18 mouse cellular contexts compared by ENCODE assay signal in genomic region chr17:84509176-84509575, GRCm38 (mm10). TPM values are rescaled to one million over a fixed set of nuclear protein-coding genes. Genes with fewer than 3 reads are reported as not detected.
DNase-seq lines count a peak whose midpoint lies in the region; ATAC-seq and TF ChIP-seq lines count a peak whose summit lies in the region.
"Had no signal": no experiment of that assay in that cellular context is flagged by ENCODE, and none has a peak within 500 bp of the region (broad histone marks: within the 10 kb centered on the region; RNA-seq: fewer than 3 reads in every experiment).

No protein-coding gene starts in this region.

- intact Hi-C loops in gastrocnemius, adult 2 months (cut with DNase I) = no loop called here

- H3K9me3 ChIP-seq in hindbrain, embryonic 12.5 days (replicated peaks) = no peaks in the 10 kb centered on the region
- no peaks in the 10 kb centered on the region for H3K9me3 ChIP-seq in hindbrain, embryonic 13.5 days
- H3K9me3 ChIP-seq in midbrain, embryonic 12.5 days = no peaks in the 10 kb centered on the region
- no peaks in the 10 kb centered on the region for H3K9me3 ChIP-seq in midbrain, embryonic 16.5 days (replicated peaks; ENCODE audit: control insufficient read depth, low read length, poor library complexity, severe bottlenecking)
- H3K9me3 ChIP-seq: forebrain, embryonic 13.5 days; limb, embryonic 13.5 days; megakaryocyte, embryonic 14.5 days had no signal

- no peak for TF ChIP-seq CTCF in gastrocnemius, adult 2 months (IDR thresholded peaks at IDR 0.05)

- no peak overlapping the region for H3K4me2 ChIP-seq in hindbrain, embryonic 12.5 days (replicated peaks)
- H3K4me2 ChIP-seq in hindbrain, embryonic 13.5 days = no peak overlapping the region
- H3K4me2 ChIP-seq in midbrain, embryonic 12.5 days (replicated peaks) = no peak overlapping the region
- H3K4me2 ChIP-seq in midbrain, embryonic 16.5 days (ENCODE audit: low read length) = no peak overlapping the region
- H3K4me2 ChIP-seq: forebrain, embryonic 13.5 days; limb, embryonic 13.5 days had no signal

- no peak overlapping the region for H3K9ac ChIP-seq in hindbrain, embryonic 12.5 days
- H3K9ac ChIP-seq in hindbrain, embryonic 13.5 days = no peak overlapping the region
- no peak overlapping the region for H3K9ac ChIP-seq in midbrain, embryonic 12.5 days (replicated peaks)
- H3K9ac ChIP-seq in midbrain, embryonic 16.5 days (ENCODE audit: low read depth, low read length) = no peak overlapping the region
- H3K9ac ChIP-seq: forebrain, embryonic 13.5 days; limb, embryonic 13.5 days; liver, embryonic 14.5 days had no signal

- peaks cover 25% of the 10 kb centered on the region for H3K4me1 ChIP-seq in hindbrain, embryonic 12.5 days
- H3K4me1 ChIP-seq in hindbrain, embryonic 13.5 days (replicated peaks) = peaks cover 29% of the 10 kb centered on the region
- H3K4me1 ChIP-seq in midbrain, embryonic 12.5 days = peaks cover 23% of the 10 kb centered on the region
- H3K4me1 ChIP-seq in midbrain, embryonic 16.5 days (ENCODE audit: control insufficient read depth, insufficient read depth, low read length) = peaks cover 10% of the 10 kb centered on the region

- no peak overlapping the region for H3K27ac ChIP-seq in gastrocnemius, adult 2 months
- 0 out of 2 replicates have a peak overlapping the region, but pooled peaks have one; percentile 23 for H3K27ac ChIP-seq in hindbrain, embryonic 12.5 days
- H3K27ac ChIP-seq in hindbrain, embryonic 13.5 days = no peak overlapping the region
- H3K27ac ChIP-seq in midbrain, embryonic 12.5 days (replicated peaks) = 0 out of 2 replicates have a peak overlapping the region, but pooled peaks have one; percentile 30
- H3K27ac ChIP-seq in midbrain, embryonic 16.5 days (ENCODE audit: low read length) = no peak overlapping the region
- H3K27ac ChIP-seq: forebrain, embryonic 13.5 days; left cerebral cortex, adult 2 months; liver, embryonic 14.5 days had no signal

- no peak overlapping the region for H3K4me3 ChIP-seq in gastrocnemius, adult 2 months
- H3K4me3 ChIP-seq in hindbrain, embryonic 12.5 days = no peak overlapping the region
- H3K4me3 ChIP-seq in hindbrain, embryonic 13.5 days = no peak overlapping the region
- no peak overlapping the region for H3K4me3 ChIP-seq in midbrain, embryonic 12.5 days
- H3K4me3 ChIP-seq in midbrain, embryonic 16.5 days (ENCODE audit: low read depth, low read length) = no peak overlapping the region
- H3K4me3 ChIP-seq: forebrain, embryonic 13.5 days; left cerebral cortex, adult 2 months; limb, embryonic 13.5 days; megakaryocyte, embryonic 14.5 days had no signal

- peak; percentile 21 for DNase-seq in gastrocnemius, adult 2 months
- no peak for DNase-seq in gastrocnemius, adult 8-10 months (ENCODE audit: low spot score in 2 of 2)
- DNase-seq: adrenal gland, postnatal 36 days; B cell, adult 2 months; cerebellum, adult 9-11 months; kidney, adult 9 months; lung, postnatal 10 days; thymus, postnatal 4 days had no signal

- 72% methylated on average over 4 of the region's 4 CpGs for WGBS in hindbrain, embryonic 12.5 days
- WGBS in hindbrain, embryonic 13.5 days = 41% methylated on average over 4 of the region's 4 CpGs
- 77% methylated on average over 4 of the region's 4 CpGs for WGBS in midbrain, embryonic 12.5 days
- 55% methylated on average over 4 of the region's 4 CpGs for WGBS in midbrain, embryonic 16.5 days

- H3K36me3 ChIP-seq in hindbrain, embryonic 12.5 days = no peaks in the 10 kb centered on the region
- H3K36me3 ChIP-seq in hindbrain, embryonic 13.5 days = no peaks in the 10 kb centered on the region
- no peaks in the 10 kb centered on the region for H3K36me3 ChIP-seq in midbrain, embryonic 12.5 days
- no peaks in the 10 kb centered on the region for H3K36me3 ChIP-seq in midbrain, embryonic 16.5 days (ENCODE audit: control insufficient read depth, insufficient read depth, low read length)
- H3K36me3 ChIP-seq: limb, embryonic 13.5 days had no signal

- ATAC-seq in hindbrain, embryonic 12.5 days (ENCODE audit: low FRiP score) = no peak
- no peak for ATAC-seq in hindbrain, embryonic 13.5 days (ENCODE audit: low FRiP score)
- ATAC-seq in midbrain, embryonic 12.5 days (ENCODE audit: low FRiP score, low read depth) = peak; percentile 23
- ATAC-seq in midbrain, embryonic 16.5 days = no peak
- 0 out of 2 replicates have a peak, but pooled peaks have one; percentile 18 for ATAC-seq in megakaryocyte progenitor cell, adult 5-6 weeks (replicated peaks; ENCODE audit: poor library complexity)
- ATAC-seq: forebrain, embryonic 13.5 days had no signal

- H3K27me3 ChIP-seq in hindbrain, embryonic 12.5 days = peaks cover 7% of the 10 kb centered on the region; the same call in 1 of the 2 replicates
- peaks cover 9% of the 10 kb centered on the region for H3K27me3 ChIP-seq in hindbrain, embryonic 13.5 days
- H3K27me3 ChIP-seq in midbrain, embryonic 12.5 days = peaks cover 20% of the 10 kb centered on the region
- no peaks in the 10 kb centered on the region for H3K27me3 ChIP-seq in midbrain, embryonic 16.5 days (ENCODE audit: control insufficient read depth, insufficient read depth, low read depth, low read length)
- H3K27me3 ChIP-seq: limb, embryonic 13.5 days had no signal

RNA-seq across cellular contexts. Expression of gene Plekhh2, which starts 2.5 kb away (rescaled TPM):
- total RNA-seq in gastrocnemius, adult 2 months (2021) = 1 to 10 TPM in 1 of 2 experiments, under 1 TPM in 1; 0.77 to 1.7 TPM
- 1 to 10 TPM in 1 of 4 experiments, under 1 TPM in 3; 0.73 to 1.3 (median 0.96) TPM for total RNA-seq in gastrocnemius, adult 8-10 months (2022)
- 3.8 and 4.7 TPM in 2 replicates for polyA plus RNA-seq in hindbrain, embryonic 12.5 days (2016; fragmentation: Nextera tagmentation; extraction: Ambion mirVana)
- polyA plus RNA-seq in hindbrain, embryonic 13.5 days (2015; fragmentation: Nextera tagmentation; extraction: Ambion mirVana) = 1.9 and 2.1 TPM in 2 replicates
- 2.8 and 3.2 TPM in 2 replicates for polyA plus RNA-seq in midbrain, embryonic 12.5 days (2016; fragmentation: Nextera tagmentation; extraction: Ambion mirVana)
- 1.9 and 2.3 TPM in 2 replicates for polyA plus RNA-seq in midbrain, embryonic 16.5 days (2015; fragmentation: Nextera tagmentation; extraction: Ambion mirVana)
- total RNA-seq in megakaryocyte progenitor cell, adult 5-6 weeks (2015) = 0.44 and 0.81 TPM in 2 replicates
- 0.25 and 0.27 TPM in 2 replicates for total RNA-seq in megakaryocyte progenitor cell, adult 5-6 weeks (2017)

RNA-seq across cellular contexts. Expression of gene Thada, which starts 43.2 kb away (rescaled TPM):
- 1 to 10 TPM; 5.6 to 6.8 TPM for total RNA-seq in gastrocnemius, adult 2 months (2021)
- 1 to 10 TPM; 4.4 to 6.3 (median 5.6) TPM for total RNA-seq in gastrocnemius, adult 8-10 months (2022)
- 9.9 TPM in 2 replicates for polyA plus RNA-seq in hindbrain, embryonic 12.5 days (2016; fragmentation: Nextera tagmentation; extraction: Ambion mirVana)
- polyA plus RNA-seq in hindbrain, embryonic 13.5 days (2015; fragmentation: Nextera tagmentation; extraction: Ambion mirVana) = 6.1 and 8.5 TPM in 2 replicates
- polyA plus RNA-seq in midbrain, embryonic 12.5 days (2016; fragmentation: Nextera tagmentation; extraction: Ambion mirVana) = 11.5 and 11.8 TPM in 2 replicates
- 6.5 and 7.3 TPM in 2 replicates for polyA plus RNA-seq in midbrain, embryonic 16.5 days (2015; fragmentation: Nextera tagmentation; extraction: Ambion mirVana)
- total RNA-seq in megakaryocyte progenitor cell, adult 5-6 weeks (2015) = 28.2 and 32.7 TPM in 2 replicates
- 27.1 and 33.8 TPM in 2 replicates for total RNA-seq in megakaryocyte progenitor cell, adult 5-6 weeks (2017)

Comparison
In these comparisons a context has a peak if more than half of its experiments do, and no peak if none do; other contexts are left out.
1. H3K27ac ChIP-seq: peak in hindbrain, embryonic 12.5 days (single experiment) and midbrain, embryonic 12.5 days (single experiment); none in gastrocnemius, adult 2 months (single experiment), hindbrain, embryonic 13.5 days (single experiment) and midbrain, embryonic 16.5 days (single experiment).
2. ATAC-seq: peak in midbrain, embryonic 12.5 days (single experiment) and megakaryocyte progenitor cell, adult 5-6 weeks (single experiment); none in hindbrain, embryonic 12.5 days (single experiment), hindbrain, embryonic 13.5 days (single experiment) and midbrain, embryonic 16.5 days (single experiment).